Mouse (Mus musculus): ENCODE data around the gene Get4. TPM values are rescaled to one million over a fixed set of nuclear protein-coding genes. Genes with fewer than 3 reads are reported as not detected.

The Get4 gene
- polyA plus RNA-seq, 1 experiment from 2014 or later, result 136 TPM

DNA sequence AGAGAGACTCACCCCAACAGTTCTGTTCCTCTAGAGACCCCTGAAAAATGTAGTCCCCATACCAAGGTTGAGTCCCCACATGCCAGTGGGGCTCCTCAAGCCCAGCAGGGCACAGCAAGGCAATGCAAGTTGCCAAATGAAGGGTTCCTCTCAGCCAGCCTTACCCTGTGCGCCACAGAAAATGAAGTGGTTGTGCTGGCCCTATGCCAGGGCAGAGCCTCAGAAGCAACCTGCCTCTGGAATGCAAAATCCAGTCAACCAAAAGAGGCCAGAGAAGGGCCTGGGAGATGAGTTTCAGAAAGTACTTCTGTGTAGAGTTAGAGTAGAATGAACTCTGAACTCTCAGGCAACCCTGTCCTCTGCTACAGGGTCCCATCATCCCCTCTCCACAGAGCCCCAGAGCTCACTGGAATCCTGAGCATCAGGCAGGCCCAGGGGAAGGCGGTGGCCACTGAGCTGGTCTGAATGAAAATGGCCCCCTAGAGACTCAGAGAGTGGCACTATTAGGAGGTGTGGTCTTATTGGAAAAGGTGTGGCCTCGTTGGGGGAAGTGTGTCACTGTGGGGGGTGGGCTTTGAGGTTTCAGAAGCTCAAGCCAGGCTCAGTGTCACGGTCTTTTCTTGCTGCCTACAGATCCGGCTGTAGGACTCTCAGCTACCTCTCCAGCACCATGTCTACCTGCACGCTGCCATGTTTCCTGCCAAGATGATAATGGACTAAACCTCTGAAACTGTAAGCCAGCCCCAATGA is 39.9 kb downstream of the Get4 start:
- no peaks in the 10 kb centered on the region for H3K27me3 ChIP-seq (replicated peaks; ENCODE audit: control insufficient read depth, insufficient read depth, low read length)

DNA sequence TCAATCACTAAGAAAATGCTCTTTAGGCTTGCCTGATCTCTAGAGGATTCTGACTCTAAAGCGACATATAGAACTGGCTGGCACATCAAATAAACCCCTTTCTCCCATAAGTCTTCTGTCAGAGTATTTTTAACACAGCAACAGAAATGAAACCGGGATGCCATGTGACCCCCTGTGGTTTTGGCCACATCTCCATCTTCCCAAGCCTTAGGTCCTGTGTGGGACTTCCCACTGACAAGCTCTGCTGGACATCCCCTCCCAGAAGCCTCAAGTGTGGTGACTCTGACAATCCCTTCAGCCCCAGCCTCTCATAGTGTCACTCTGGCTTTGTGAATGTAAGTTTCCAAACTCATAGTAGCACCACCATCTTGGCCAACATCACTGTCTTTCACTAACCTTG is 42.0 kb downstream of the Get4 start:
- ATAC-seq (ENCODE audit: low read depth) (no peak), DNase-seq (ENCODE audit: low spot score) (no peak)
- Histone ChIP-seq H3K27me3 (replicated peaks; ENCODE audit: control insufficient read depth, insufficient read depth, low read length) (no peaks in the 10 kb centered on the region), H3K4me1 (ENCODE audit: control insufficient read depth, insufficient read depth, low read length) (no peaks in the 10 kb centered on the region), H3K4me3 (ENCODE audit: low read depth, low read length) (no peak overlapping the region), H3K36me3 (ENCODE audit: control insufficient read depth, insufficient read depth, low read length) (no peaks in the 10 kb centered on the region), H3K9ac (ENCODE audit: low read depth, low read length) (no peak overlapping the region), H3K9me3 (ENCODE audit: control insufficient read depth, low read length) (no peaks in the 10 kb centered on the region), H3K4me2 (ENCODE audit: low read depth, low read length) (no peak overlapping the region), H3K27ac (replicated peaks; ENCODE audit: low read depth, low read length) (no peak overlapping the region)
- 83% methylated on average over 2 of the region's 2 CpGs for WGBS

More for the DNA sequence above, 39.9 kb downstream of the Get4 start:
- Histone ChIP-seq H3K4me1 (ENCODE audit: control insufficient read depth, insufficient read depth, low read length) (no peaks in the 10 kb centered on the region), H3K36me3 (ENCODE audit: control insufficient read depth, insufficient read depth, low read length) (no peaks in the 10 kb centered on the region), H3K9ac (ENCODE audit: low read depth, low read length) (no peak overlapping the region), H3K4me2 (ENCODE audit: low read depth, low read length) (no peak overlapping the region), H3K4me3 (ENCODE audit: low read depth, low read length) (no peak overlapping the region), H3K27ac (replicated peaks; ENCODE audit: low read depth, low read length) (no peak overlapping the region), H3K9me3 (ENCODE audit: control insufficient read depth, low read length) (no peaks in the 10 kb centered on the region)
- 69% methylated on average over 6 of the region's 6 CpGs for WGBS
- no peak for ATAC-seq (ENCODE audit: low read depth)
- DNase-seq (ENCODE audit: low spot score), result no peak

- Histone ChIP-seq H3K4me1 (ENCODE audit: control insufficient read depth, insufficient read depth, low read length) (no peaks in the 10 kb centered on the region), H3K27ac (replicated peaks; ENCODE audit: low read depth, low read length) (no peak overlapping the region), H3K4me3 (ENCODE audit: low read depth, low read length) (no peak overlapping the region), H3K9me3 (ENCODE audit: control insufficient read depth, low read length) (no peaks in the 10 kb centered on the region), H3K4me2 (ENCODE audit: low read depth, low read length) (no peak overlapping the region), H3K9ac (ENCODE audit: low read depth, low read length) (no peak overlapping the region), H3K27me3 (replicated peaks; ENCODE audit: control insufficient read depth, insufficient read depth, low read length) (no peaks in the 10 kb centered on the region), H3K36me3 (ENCODE audit: control insufficient read depth, insufficient read depth, low read length) (no peaks in the 10 kb centered on the region)
- WGBS, result 90% methylated on average over 10 of the region's 10 CpGs
- no peak for ATAC-seq (ENCODE audit: low read depth)
- no peak for DNase-seq (ENCODE audit: low spot score)
Observed at GRCm38 (mm10) chr5:139297092-139297491, 45.0 kb downstream of the Get4 start.

- 74% methylated on average over 5 of the region's 5 CpGs for WGBS
- ATAC-seq (ENCODE audit: low read depth) (no peak), DNase-seq (ENCODE audit: low spot score) (no peak)
- Histone ChIP-seq H3K4me3 (ENCODE audit: low read depth, low read length) (no peak overlapping the region), H3K27me3 (replicated peaks; ENCODE audit: control insufficient read depth, insufficient read depth, low read length) (no peaks in the 10 kb centered on the region), H3K4me2 (ENCODE audit: low read depth, low read length) (no peak overlapping the region), H3K36me3 (ENCODE audit: control insufficient read depth, insufficient read depth, low read length) (no peaks in the 10 kb centered on the region), H3K9ac (ENCODE audit: low read depth, low read length) (no peak overlapping the region), H3K9me3 (ENCODE audit: control insufficient read depth, low read length) (no peaks in the 10 kb centered on the region), H3K27ac (replicated peaks; ENCODE audit: low read depth, low read length) (no peak overlapping the region), H3K4me1 (ENCODE audit: control insufficient read depth, insufficient read depth, low read length) (no peaks in the 10 kb centered on the region)
Observed at GRCm38 (mm10) chr5:139297745-139298144, 45.6 kb downstream of the Get4 start.

DNA sequence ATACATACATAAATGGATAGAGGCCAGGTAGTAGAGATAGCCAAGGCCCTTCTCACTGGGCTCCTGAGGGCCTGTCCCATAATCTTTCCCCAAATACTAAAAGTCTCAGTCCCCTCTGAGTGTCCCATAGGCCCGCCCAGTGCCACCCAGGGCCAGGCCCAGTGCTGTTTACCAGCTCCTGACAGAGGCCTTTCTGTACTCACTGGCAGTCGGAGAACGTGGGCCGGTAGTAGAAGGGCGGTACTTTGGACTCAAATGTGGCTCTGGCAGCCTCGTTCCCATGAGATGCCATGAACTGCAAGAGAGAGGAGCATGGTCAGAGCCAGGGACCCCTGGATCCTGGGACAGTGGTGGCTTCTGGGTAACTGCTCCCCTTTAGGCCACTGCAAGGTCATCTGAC is 50.0 kb downstream of the Get4 start:
- H3K4me2 ChIP-seq (ENCODE audit: low read depth, low read length), result no peak overlapping the region
- H3K36me3 ChIP-seq (ENCODE audit: control insufficient read depth, insufficient read depth, low read length), result no peaks in the 10 kb centered on the region
- ATAC-seq (ENCODE audit: low read depth), result no peak
- 85% methylated on average over 5 of the region's 6 CpGs for WGBS
- H3K9ac ChIP-seq (ENCODE audit: low read depth, low read length), result no peak overlapping the region
- no peaks in the 10 kb centered on the region for H3K27me3 ChIP-seq (replicated peaks; ENCODE audit: control insufficient read depth, insufficient read depth, low read length)
- DNase-seq (ENCODE audit: low spot score), result no peak
- no peaks in the 10 kb centered on the region for H3K4me1 ChIP-seq (ENCODE audit: control insufficient read depth, insufficient read depth, low read length)
- H3K9me3 ChIP-seq (ENCODE audit: control insufficient read depth, low read length), result no peaks in the 10 kb centered on the region
- H3K27ac ChIP-seq (replicated peaks; ENCODE audit: low read depth, low read length), result no peak overlapping the region
- H3K4me3 ChIP-seq (ENCODE audit: low read depth, low read length), result no peak overlapping the region

GRCm38 (mm10) chr5:139303646-139304061 is 51.5 kb downstream of the Get4 start:
- no peak for ATAC-seq (ENCODE audit: low read depth)
- H3K9me3 ChIP-seq (ENCODE audit: control insufficient read depth, low read length), result no peaks in the 10 kb centered on the region
- no peak for DNase-seq (ENCODE audit: low spot score)
- no peaks in the 10 kb centered on the region for H3K4me1 ChIP-seq (ENCODE audit: control insufficient read depth, insufficient read depth, low read length)
- no peaks in the 10 kb centered on the region for H3K27me3 ChIP-seq (replicated peaks; ENCODE audit: control insufficient read depth, insufficient read depth, low read length)
- no peak overlapping the region for H3K27ac ChIP-seq (replicated peaks; ENCODE audit: low read depth, low read length)
- no peaks in the 10 kb centered on the region for H3K36me3 ChIP-seq (ENCODE audit: control insufficient read depth, insufficient read depth, low read length)
- WGBS, result 85% methylated on average over 9 of the region's 9 CpGs
- no peak overlapping the region for H3K9ac ChIP-seq (ENCODE audit: low read depth, low read length)
- H3K4me2 ChIP-seq (ENCODE audit: low read depth, low read length), result no peak overlapping the region
- H3K4me3 ChIP-seq (ENCODE audit: low read depth, low read length), result no peak overlapping the region

- H3K4me3 ChIP-seq (ENCODE audit: low read depth, low read length), result no peak overlapping the region
- no peaks in the 10 kb centered on the region for H3K9me3 ChIP-seq (ENCODE audit: control insufficient read depth, low read length)
- 70% methylated on average over 3 of the region's 3 CpGs for WGBS
- no peaks in the 10 kb centered on the region for H3K4me1 ChIP-seq (ENCODE audit: control insufficient read depth, insufficient read depth, low read length)
- H3K36me3 ChIP-seq (ENCODE audit: control insufficient read depth, insufficient read depth, low read length), result no peaks in the 10 kb centered on the region
- H3K27ac ChIP-seq (replicated peaks; ENCODE audit: low read depth, low read length), result no peak overlapping the region
- H3K27me3 ChIP-seq (replicated peaks; ENCODE audit: control insufficient read depth, insufficient read depth, low read length), result no peaks in the 10 kb centered on the region
- ATAC-seq (ENCODE audit: low read depth), result no peak
- H3K4me2 ChIP-seq (ENCODE audit: low read depth, low read length), result no peak overlapping the region
- H3K9ac ChIP-seq (ENCODE audit: low read depth, low read length), result no peak overlapping the region
- no peak for DNase-seq (ENCODE audit: low spot score)
Observed at GRCm38 (mm10) chr5:139309946-139310345, 57.8 kb downstream of the Get4 start.

DNA sequence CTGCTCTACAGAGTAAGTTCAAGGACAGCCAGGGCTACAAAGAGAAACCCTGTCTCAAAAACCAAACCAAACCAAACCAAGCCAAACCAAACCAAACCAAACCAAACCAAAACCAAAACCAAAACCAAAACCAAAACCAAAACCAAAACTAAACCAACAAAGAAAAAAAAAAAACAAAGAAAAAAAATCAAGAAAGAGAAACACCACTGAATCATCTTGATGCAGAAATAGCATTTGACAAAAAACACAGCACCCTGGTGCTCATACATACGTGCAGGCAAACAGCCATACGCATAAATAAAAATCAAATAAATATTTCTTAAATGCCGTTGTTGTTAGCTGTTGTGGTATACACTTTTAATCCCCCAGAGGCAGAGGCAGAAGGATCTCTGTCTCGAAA is 58.4 kb downstream of the Get4 start:
- DNase-seq (ENCODE audit: low spot score) (no peak), ATAC-seq (ENCODE audit: low read depth) (no peak)
- Histone ChIP-seq H3K9ac (ENCODE audit: low read depth, low read length) (no peak overlapping the region), H3K4me2 (ENCODE audit: low read depth, low read length) (no peak overlapping the region), H3K4me1 (ENCODE audit: control insufficient read depth, insufficient read depth, low read length) (no peaks in the 10 kb centered on the region), H3K4me3 (ENCODE audit: low read depth, low read length) (no peak overlapping the region), H3K36me3 (ENCODE audit: control insufficient read depth, insufficient read depth, low read length) (no peaks in the 10 kb centered on the region), H3K9me3 (ENCODE audit: control insufficient read depth, low read length) (no peaks in the 10 kb centered on the region), H3K27me3 (replicated peaks; ENCODE audit: control insufficient read depth, insufficient read depth, low read length) (no peaks in the 10 kb centered on the region), H3K27ac (replicated peaks; ENCODE audit: low read depth, low read length) (no peak overlapping the region)
- 88% methylated on average over 4 of the region's 4 CpGs for WGBS

DNA sequence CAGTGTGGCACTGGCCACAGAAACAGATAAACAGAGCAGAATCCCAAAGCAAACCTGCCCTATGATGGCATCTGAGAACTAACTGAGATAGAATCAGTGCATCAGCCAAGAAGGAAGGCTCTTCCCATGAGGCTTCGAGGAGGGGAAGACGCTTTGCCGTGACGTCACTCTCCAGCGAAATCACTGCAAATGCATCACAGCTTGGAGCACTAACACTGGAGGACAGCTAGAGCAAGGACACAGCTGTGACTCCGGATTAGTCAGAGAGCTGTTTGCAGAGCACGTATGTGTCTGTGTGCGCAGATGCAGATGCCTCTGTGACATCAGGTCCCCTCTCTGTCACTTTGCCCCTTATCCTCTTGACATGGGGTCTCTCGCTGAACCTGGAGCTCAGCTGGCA is 59.7 kb downstream of the Get4 start:
- no peak overlapping the region for H3K27ac ChIP-seq (replicated peaks; ENCODE audit: low read depth, low read length)
- H3K4me3 ChIP-seq (ENCODE audit: low read depth, low read length), result no peak overlapping the region
- no peaks in the 10 kb centered on the region for H3K27me3 ChIP-seq (replicated peaks; ENCODE audit: control insufficient read depth, insufficient read depth, low read length)
- DNase-seq (ENCODE audit: low spot score) (no peak), ATAC-seq (ENCODE audit: low read depth) (no peak)
- H3K36me3 ChIP-seq (ENCODE audit: control insufficient read depth, insufficient read depth, low read length), result no peaks in the 10 kb centered on the region
- no peak overlapping the region for H3K9ac ChIP-seq (ENCODE audit: low read depth, low read length)
- H3K9me3 ChIP-seq (ENCODE audit: control insufficient read depth, low read length), result no peaks in the 10 kb centered on the region
- no peak overlapping the region for H3K4me2 ChIP-seq (ENCODE audit: low read depth, low read length)
- 86% methylated on average over 9 of the region's 9 CpGs for WGBS
- no peaks in the 10 kb centered on the region for H3K4me1 ChIP-seq (ENCODE audit: control insufficient read depth, insufficient read depth, low read length)
